Mouse (Mus musculus) E14TG2a.4 (cell line): Measurements from ENCODE around the gene Hoxb4.

Experiments
- H3K27me3 ChIP-seq: 2 replicates; pipeline ENCODE4 v1.6.1; 2014; ENCODE audit warnings: low read length, control low read depth; ENCODE audit not compliant: insufficient read depth
- H3K36me3 ChIP-seq: 2 replicates; pipeline ENCODE4 v1.6.1; 2014; ENCODE audit warnings: low read length, control low read depth; ENCODE audit not compliant: insufficient read depth
- H3K4me1 ChIP-seq: replicated peaks from 2 replicates; pipeline ENCODE4 v1.6.1; 2014; ENCODE audit warnings: low read depth, low read length, control low read depth
- H3K4me3 ChIP-seq: replicated peaks from 2 replicates; pipeline ENCODE4 v1.5.1; 2014; ENCODE audit warnings: mild to moderate bottlenecking, low read length
- H3K9me3 ChIP-seq: 2 replicates; pipeline ENCODE4 v1.6.1; 2014; ENCODE audit warnings: low read length, control low read depth
- CTCF ChIP-seq: conservative IDR thresholded peaks from 2 replicates; pipeline ENCODE4 v1.5.1; 2014; ENCODE audit warnings: low read length
- NANOG ChIP-seq: IDR thresholded peaks from 2 replicates; pipeline ENCODE4 v1.6.1; 2014; ENCODE audit warnings: borderline replicate concordance, low read length, mixed read lengths
- POU5F1 ChIP-seq: IDR thresholded peaks from 2 replicates; pipeline ENCODE4 v1.6.1; 2014; ENCODE audit warnings: low read length, borderline replicate concordance

Gene Hoxb4

GRCm38 (mm10) chr11:96301837-96302236 is 16.2 kb upstream of the Hoxb4 start:
- H3K4me1 ChIP-seq = peaks cover 62% of the 10 kb centered on the region
- H3K36me3 ChIP-seq = no peaks in the 10 kb centered on the region
- peaks cover 100% of the 10 kb centered on the region for H3K27me3 ChIP-seq
- H3K4me3 ChIP-seq = no peak overlapping the region
- TF ChIP-seq CTCF (no peak), NANOG (no peak), POU5F1 (no peak)
- H3K9me3 ChIP-seq = no peaks in the 10 kb centered on the region

DNA sequence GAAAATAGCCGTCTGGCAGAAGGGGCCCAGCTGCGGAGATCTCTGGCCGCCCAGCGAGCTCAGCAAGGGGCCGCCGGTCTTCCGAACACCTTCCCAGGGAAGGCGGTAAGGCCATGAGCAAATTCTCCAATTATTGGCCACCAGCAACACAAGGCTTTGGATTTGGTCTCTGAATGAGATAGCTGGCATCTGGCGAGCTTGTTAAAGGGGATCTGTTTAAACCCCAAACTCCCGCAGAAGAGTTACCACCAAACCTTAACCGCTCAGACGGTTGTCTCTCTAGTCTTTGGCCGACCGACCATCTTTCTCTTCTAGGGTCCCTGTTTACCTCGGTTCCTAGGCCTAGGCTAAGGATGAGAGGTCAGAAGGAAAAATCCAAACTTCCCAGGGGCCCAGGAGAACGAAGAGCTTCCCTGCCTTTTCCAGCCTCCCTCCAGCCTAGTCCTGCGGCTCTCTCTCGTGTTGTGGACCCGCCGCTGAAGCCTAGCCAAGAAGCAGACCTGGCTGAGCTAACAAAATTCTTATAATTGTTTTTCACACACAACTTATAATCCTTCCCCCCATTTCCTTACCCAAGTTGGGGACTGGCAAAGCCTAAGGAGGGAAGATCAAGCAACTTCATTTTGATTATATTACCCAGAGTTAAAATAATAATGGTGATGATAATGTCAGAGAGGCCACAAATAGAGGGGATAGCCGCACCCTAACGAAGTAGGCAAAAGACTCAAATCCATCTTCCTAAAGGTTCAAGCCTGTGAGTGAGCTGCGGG is 15.5 kb upstream of the Hoxb4 start:
- Histone ChIP-seq H3K36me3 (no peaks in the 10 kb centered on the region), H3K4me1 (peaks cover 62% of the 10 kb centered on the region), H3K27me3 (peaks cover 100% of the 10 kb centered on the region), H3K4me3 (no peak overlapping the region), H3K9me3 (no peaks in the 10 kb centered on the region)
- TF ChIP-seq NANOG (no peak), CTCF (no peak), POU5F1 (no peak)

DNA sequence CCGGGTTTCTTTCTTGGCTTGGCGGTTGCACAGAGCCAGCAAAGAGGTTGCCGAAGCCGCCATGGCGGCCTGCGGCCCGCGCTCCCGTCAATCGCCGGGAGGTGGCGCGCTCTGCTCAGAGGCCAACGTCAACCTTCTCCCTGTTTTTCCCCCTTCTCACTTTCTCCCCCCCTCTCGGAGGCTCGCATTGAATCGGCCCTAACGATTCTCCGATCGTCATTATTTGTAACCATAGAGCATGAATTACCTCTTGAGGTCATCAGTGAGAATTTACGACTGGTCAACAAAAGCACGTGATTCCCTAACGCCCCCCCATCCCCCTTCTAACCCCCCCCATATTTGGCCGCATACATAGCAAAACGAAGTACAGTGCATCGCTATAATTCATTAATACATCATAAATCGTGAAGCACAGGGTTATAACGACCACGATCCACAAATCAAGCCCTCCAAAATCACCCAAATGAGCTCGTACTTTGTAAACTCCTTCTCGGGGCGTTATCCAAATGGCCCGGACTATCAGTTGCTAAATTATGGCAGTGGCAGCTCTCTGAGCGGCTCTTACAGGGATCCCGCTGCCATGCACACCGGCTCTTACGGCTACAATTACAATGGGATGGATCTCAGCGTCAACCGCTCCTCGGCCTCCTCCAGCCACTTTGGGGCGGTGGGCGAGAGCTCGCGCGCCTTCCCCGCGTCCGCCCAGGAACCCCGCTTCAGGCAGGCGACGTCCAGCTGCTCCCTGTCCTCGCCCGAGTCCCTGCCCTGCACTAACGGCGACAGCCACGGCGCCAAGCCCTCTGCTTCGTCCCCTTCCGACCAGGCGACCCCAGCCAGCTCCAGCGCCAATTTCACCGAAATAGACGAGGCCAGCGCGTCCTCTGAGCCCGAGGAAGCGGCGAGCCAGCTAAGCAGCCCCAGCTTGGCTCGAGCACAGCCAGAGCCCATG is 14.6 kb upstream of the Hoxb4 start, which contains the start of gene Hoxb5:
Gene Hoxb5, plus strand, starts transcription at position 186 of the 949 bp plus-strand sequence.
- no peak for TF ChIP-seq POU5F1
- peak; percentile 2; the same call in 1 of the 2 replicates for TF ChIP-seq CTCF
- no peak for TF ChIP-seq NANOG
- Histone ChIP-seq H3K4me3 (peak within 1 kb of the TSS; percentile 54), H3K9me3 (no peaks in the 10 kb centered on the region), H3K4me1 (peaks cover 62% of the 10 kb centered on the region), H3K36me3 (no peaks in the 10 kb centered on the region), H3K27me3 (peaks cover 100% of the 10 kb centered on the region)

- Histone ChIP-seq H3K4me3 (no peak overlapping the region), H3K27me3 (peaks cover 100% of the 10 kb centered on the region), H3K9me3 (no peaks in the 10 kb centered on the region), H3K36me3 (no peaks in the 10 kb centered on the region), H3K4me1 (peaks cover 54% of the 10 kb centered on the region)
- TF ChIP-seq POU5F1 (no peak), CTCF (no peak), NANOG (no peak)
Observed at GRCm38 (mm10) chr11:96304381-96305195, 13.5 kb upstream of the Hoxb4 start.

GRCm38 (mm10) chr11:96305505-96306182 is 12.4 kb upstream of the Hoxb4 start:
- no peak for TF ChIP-seq NANOG
- no peak for TF ChIP-seq POU5F1
- no peak for TF ChIP-seq CTCF
- Histone ChIP-seq H3K9me3 (no peaks in the 10 kb centered on the region), H3K4me3 (no peak overlapping the region), H3K27me3 (peaks cover 100% of the 10 kb centered on the region), H3K36me3 (no peaks in the 10 kb centered on the region), H3K4me1 (peaks cover 47% of the 10 kb centered on the region)

DNA sequence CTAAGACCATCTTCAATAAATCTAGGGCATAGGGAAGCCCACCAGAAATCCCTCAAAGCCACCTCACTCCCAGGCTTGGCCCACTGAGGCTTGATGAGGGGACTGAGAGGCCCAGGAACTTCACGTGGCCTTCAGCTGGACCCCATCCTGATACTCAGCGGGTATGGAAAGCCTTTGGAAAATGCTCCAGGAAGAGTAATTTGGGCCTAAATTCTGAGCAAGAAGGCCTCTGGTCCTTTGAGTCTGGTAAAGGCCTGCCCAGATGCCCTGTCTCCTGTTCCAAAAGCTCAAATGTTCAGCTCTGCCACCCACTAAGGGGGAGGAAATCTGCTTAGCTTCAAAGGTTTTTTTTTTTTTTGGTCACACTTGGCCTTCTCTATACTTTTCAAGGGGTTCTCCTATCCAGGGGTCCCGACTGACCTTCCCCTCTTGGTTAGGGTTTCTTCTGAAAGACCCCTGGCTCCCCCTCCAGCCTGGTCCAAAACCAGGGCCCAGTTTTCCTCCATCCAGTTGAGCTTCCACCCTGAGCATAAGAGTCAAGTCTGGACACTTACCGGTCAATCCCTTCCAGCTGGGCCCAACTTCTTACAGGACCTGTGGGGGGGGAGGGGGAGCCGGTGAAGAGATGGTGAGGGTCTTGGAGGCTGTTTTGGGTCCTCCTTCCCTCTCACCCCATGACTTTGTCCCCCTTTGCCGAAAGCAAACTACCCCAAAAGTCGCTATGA is 11.7 kb upstream of the Hoxb4 start:
- peaks cover 49% of the 10 kb centered on the region for H3K4me1 ChIP-seq
- H3K4me3 ChIP-seq = no peak overlapping the region
- H3K27me3 ChIP-seq = peaks cover 100% of the 10 kb centered on the region
- H3K36me3 ChIP-seq = no peaks in the 10 kb centered on the region
- TF ChIP-seq POU5F1 (no peak), CTCF (no peak), NANOG (no peak)
- no peaks in the 10 kb centered on the region for H3K9me3 ChIP-seq

- TF ChIP-seq POU5F1 (no peak), CTCF (no peak), NANOG (no peak)
- Histone ChIP-seq H3K27me3 (peaks cover 100% of the 10 kb centered on the region), H3K4me1 (peaks cover 49% of the 10 kb centered on the region), H3K4me3 (no peak overlapping the region), H3K36me3 (no peaks in the 10 kb centered on the region), H3K9me3 (no peaks in the 10 kb centered on the region)
Observed at GRCm38 (mm10) chr11:96306908-96307269, 11.2 kb upstream of the Hoxb4 start.
